Mouse (Mus musculus): ENCODE measurements at regions not wholly inside any gene's neighbourhood (a gene's known extent, or its start where the extent isn't known, plus 50 kb on each side); places are given as distances from the start of the nearest gene placed in this dataset.

DNA sequence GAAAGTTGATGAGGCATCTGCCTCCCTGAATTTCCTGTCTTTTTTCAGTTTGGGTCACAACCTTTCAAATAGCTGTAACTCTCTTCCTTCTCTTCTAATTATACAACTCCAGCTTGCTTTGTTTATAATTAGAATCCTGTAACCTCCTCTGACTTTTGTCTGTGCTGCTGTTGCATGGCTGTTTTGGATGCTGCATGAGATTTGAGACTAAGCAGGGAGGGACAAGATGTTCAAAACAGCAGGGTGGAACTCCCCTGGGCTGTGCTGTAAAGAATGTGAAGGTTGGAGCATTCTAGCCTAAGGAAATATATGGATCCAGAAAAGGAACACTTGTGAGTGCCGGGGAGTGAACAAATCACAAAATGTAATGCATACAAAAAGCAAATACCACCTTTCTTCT is 159.0 kb upstream of the Sptlc3 start:
- DNase-seq, result no peak
- intact Hi-C loops (cut with DNase I), result no loop called here

DNA sequence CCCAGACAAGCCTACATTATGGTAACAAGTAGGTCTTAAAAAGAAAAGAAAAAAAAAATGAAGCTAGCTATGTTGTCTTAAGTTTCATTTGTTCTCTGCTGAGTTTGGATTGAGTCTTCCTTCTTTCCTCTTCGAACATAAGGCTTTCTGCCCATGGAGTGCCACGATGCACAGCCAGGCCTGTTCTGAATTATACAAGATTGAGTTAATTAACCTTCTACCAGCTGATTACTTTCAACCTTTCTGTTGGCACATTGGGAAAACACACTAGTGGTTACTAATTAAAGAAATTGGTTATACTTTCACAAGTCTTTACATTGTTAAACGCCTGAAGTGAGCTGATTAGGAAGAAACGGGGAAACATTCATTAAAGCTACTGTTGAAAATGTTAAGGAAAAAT is 155.5 kb upstream of the Sptlc3 start:
- intact Hi-C loops (cut with DNase I), result no loop called here
- DNase-seq, result no peak

DNA sequence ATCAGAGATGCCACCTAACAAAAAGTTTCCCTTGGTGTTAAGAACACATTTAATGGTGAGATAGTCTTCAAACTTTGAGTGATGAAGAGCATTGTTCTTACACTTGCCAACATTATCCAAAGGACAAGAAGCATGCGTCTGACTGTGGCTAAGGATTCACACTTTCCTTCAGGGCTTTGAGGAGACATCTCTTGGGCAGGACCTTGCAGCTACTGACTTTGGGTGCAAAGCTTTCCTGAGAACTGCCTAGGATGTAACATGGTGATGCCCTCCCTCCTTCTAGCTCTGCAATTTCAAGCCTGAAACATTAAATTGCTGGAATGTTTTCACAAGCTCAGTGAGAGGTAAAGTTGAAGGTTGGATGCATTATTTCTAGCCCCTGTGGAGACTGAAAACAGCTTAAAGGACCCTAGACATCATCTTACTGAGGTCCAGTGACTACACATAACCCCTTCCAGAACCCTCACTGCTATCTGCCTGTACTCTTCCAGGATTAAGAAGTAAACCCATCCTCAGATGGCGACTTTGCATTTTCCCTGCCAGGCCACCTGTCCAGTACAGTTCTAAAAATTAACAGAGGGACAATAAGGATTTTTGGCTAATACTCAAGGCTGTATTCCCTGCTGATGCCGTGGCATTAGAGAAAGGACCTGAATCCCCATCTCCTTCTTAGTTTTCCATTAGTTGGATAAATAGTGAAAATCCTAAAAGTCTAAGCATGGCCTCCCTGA is 137.3 kb upstream of the Sptlc3 start:
- intact Hi-C loops (cut with DNase I), result no loop called here
- no peak for DNase-seq

DNA sequence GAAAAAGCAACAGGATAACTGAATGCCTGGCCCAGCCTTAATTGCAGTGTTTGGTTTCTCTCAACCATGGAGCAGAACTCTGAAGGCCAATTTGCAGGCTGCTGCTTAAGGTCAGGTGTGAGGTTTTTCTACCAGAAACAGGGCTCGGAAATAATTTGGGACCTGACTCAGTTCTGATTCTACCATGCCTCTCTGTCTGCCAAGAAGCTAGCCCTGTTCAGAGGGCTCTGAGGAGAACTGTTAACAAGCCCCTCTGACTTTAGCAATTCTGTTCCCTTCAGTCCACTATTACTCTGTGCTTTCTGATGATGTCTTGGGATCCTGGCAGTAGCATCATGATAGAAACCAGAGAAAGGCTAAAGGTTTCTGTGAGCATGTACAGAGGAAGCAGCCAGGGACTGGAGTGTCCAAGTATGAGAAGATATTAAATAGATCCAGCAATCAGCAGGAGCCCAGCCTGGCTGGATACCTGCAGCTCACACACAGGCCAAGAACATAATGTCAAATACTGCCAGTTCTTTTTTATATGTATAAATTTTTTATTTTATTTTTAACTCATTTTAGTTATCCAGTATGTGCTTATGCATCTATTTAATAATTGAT is 131.4 kb upstream of the Sptlc3 start:
- DNase-seq, result no peak
- intact Hi-C loops (cut with DNase I), result no loop called here

DNA sequence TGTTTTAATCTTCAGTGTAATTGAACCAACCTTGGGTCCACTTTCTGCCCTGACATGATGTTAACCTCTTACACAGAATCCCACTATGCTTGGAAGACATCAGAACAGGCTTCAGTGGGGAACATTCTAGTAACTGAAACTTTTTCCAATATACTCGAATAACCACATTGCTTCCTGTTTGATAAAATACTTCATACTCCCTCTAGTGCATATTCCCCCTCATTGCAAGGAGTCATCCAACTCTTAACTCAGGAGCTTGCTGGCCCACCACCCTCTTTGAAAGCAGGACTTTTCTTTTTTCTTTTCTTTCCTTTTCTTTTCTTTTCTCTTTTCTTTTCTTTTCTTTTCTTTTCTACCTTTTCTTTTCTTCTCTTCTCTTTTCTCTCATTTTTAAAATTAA is 123.6 kb upstream of the Sptlc3 start:
- no peak for DNase-seq

DNA sequence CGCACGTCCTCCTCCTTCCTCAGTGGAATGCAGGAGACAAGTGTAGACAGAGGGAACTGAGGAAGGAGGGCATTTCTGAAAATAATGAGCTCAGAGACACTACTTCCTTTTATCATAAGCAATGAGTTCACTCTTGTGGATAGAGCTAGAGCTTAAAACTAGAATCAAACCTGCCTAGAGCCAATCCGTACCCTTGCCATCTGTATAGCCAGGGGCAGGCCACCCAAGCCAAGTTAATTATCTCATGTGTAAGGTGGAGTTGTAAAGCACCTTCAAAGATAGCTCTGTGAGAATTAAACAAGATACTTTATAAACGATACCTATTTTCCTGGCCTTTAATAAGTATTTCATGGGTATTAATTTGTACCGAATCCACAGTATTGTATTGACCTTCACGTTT is 113.4 kb upstream of the Sptlc3 start:
- DNase-seq, result no peak
- intact Hi-C loops (cut with DNase I), result loop anchor here (5.0 kb wide), 2 partner anchors 197 to 772 kb away; partner anchors contain the start of gene Gm17374

More for the DNA sequence above, 123.6 kb upstream of the Sptlc3 start:
- intact Hi-C loops (cut with DNase I), result loop anchor here (5.0 kb wide), 1 partner anchor 1338 kb away; no protein-coding TSS in a partner anchor

DNA sequence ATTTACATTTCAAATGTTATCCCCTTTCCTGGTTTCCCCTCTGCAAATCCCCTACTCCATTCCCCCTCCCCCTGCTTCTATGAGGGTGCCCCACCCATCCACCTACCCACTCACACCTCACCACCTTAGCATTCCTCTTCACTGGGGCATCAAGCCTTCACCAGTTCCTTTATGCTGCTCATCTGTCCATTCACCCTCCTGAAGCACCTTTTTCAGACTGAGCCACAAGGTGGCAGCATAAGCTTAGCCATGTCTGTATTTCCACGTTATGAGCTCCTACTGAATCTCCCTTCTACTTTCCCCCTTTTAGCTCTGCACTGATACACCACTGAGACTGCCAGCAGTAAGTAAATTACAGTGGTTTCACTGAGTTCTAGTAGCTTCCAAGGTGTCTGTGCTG is 112.1 kb upstream of the Sptlc3 start:
- peak; percentile 30 to 43 for DNase-seq
- intact Hi-C loops (cut with DNase I), result loop anchor here (5.0 kb wide), 2 partner anchors 196 to 771 kb away; partner anchors contain the start of gene Gm17374

DNA sequence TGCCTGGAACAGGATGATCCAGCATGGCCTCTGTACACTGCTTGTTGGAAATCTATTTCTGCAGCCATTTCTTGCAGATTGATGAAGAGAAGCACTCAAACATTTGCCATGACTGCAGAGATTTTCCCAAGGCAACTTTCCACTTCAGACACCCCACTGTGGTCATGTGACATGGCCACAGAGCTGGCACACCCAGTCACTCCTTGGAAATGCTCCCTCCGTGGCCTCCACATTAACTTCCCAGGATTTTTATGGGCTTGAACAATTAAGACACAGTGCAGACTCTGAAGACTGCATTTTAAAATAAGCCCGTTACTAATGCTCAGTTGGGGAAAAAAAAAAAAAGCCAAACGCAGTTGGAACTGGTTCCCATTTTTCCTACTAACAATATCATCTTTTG is 80.2 kb upstream of the Sptlc3 start:
- DNase-seq, result no peak
- intact Hi-C loops (cut with DNase I), result no loop called here

DNA sequence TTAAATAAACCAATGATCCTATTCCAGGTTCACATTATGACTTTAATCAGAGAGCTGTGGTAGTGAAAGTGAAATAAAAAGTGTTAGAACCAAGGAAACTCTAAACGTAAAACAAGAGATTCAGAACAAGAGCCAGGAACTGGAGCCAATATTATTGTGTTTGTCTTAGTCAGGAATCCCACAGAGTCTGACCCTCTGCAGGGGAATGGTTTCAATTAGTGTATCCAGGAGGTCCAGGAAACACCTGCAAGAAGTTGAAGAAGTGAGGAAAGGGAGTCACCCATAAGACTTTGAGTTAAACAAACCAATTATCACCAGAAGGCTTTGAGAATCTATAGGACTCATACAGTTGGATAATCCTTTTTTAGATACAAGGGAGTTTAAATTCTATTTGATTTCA is 76.2 kb upstream of the Sptlc3 start:
- DNase-seq, result no peak
- intact Hi-C loops (cut with DNase I), result no loop called here

DNA sequence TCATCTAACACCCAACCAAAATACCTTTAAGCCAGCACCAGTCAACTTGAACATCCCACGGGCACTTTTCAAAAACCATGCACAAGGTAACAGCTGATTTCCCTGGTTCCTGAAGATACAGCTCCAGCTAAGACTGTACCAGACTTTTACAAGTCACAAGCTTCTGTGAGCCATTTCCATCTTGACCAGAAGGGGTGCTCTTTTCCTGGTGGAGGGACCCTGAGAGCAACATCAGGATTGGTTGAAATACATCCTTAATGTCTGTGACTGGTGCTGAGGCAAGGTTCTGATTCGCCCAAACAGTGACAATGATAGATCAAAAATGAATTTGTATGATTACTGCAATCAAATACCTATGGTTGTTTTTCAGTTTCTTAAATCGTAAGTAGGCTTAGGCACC is 71.0 kb upstream of the Sptlc3 start:
- intact Hi-C loops (cut with DNase I), result no loop called here
- no peak for DNase-seq

DNA sequence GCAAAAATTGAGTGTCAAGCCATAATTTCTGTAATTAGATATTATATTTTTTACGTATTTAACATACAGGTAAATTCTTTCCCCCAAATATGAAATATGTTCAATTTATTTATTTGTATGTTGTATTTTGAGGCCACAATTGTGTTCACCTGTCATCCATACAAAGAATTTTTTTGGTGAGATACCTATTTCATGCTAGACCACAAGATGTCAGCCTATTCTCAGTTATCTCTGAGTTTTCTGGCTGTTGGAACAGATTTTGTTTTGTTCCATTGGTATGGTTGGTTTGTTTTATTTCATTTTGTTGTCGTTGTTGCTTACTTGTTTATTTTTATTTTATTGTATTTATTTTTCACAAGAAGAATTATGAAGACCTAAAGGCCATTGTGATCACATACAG is 70.3 kb upstream of the Sptlc3 start:
- no peak for DNase-seq

More for the DNA sequence above, 70.3 kb upstream of the Sptlc3 start:
- intact Hi-C loops (cut with DNase I), result no loop called here

Small RNA genes lying in the stretch of these regions (microRNA-seq; reads per million reads assigned to microRNA genes)
- gene Mir1952 (ENCODE audit: borderline number of aligned reads in 2 of 2), result 0 reads per million in 2 experiments
